Mouse (Mus musculus) ovary, postnatal 36 days (tissue): ENCODE data around the gene Foxo6.
A peak's percentile ranks its signal among the peaks of the same experiment; 100 is the strongest.

ENCODE experiments used
- DNase-seq: peaks from one replicate; pipeline ENCODE4 v3.0.0; 2022; ENCODE audit warnings: low spot score, mixed read lengths

Foxo6 gene

GRCm38 (mm10) chr4:120287290-120288111 lies at the start of gene Foxo6:
Gene Foxo6 (minus strand): TSS chr4:120287349.
- DNase-seq = peak; percentile 99

- DNase-seq = no peak
Measured at GRCm38 (mm10) chr4:120334316-120334715, 47.2 kb upstream of the Foxo6 start.

GRCm38 (mm10) chr4:120332934-120333421 lies 45.8 kb upstream of the Foxo6 start:
- no peak for DNase-seq

- DNase-seq = no peak
Measured at GRCm38 (mm10) chr4:120332405-120332933, 45.3 kb upstream of the Foxo6 start.

GRCm38 (mm10) chr4:120331992-120332391 lies 44.8 kb upstream of the Foxo6 start:
- DNase-seq = no peak

- DNase-seq = no peak
Measured at GRCm38 (mm10) chr4:120331541-120331940, 44.4 kb upstream of the Foxo6 start.

- no peak for DNase-seq
Measured at GRCm38 (mm10) chr4:120325748-120326147, 38.6 kb upstream of the Foxo6 start.

GRCm38 (mm10) chr4:120325051-120325450 lies 37.9 kb upstream of the Foxo6 start:
- DNase-seq = no peak

- no peak for DNase-seq
Measured at GRCm38 (mm10) chr4:120323858-120324257, 36.7 kb upstream of the Foxo6 start.

GRCm38 (mm10) chr4:120323198-120323597 lies 36.0 kb upstream of the Foxo6 start:
- peak; percentile 32 for DNase-seq

- no peak for DNase-seq
Measured at GRCm38 (mm10) chr4:120317541-120317940, 30.4 kb upstream of the Foxo6 start.

- DNase-seq = no peak
Measured at GRCm38 (mm10) chr4:120316716-120317115, 29.6 kb upstream of the Foxo6 start.

- no peak for DNase-seq
Measured at GRCm38 (mm10) chr4:120314571-120314970, 27.4 kb upstream of the Foxo6 start.

- no peak for DNase-seq
Measured at GRCm38 (mm10) chr4:120313309-120313708, 26.2 kb upstream of the Foxo6 start.

GRCm38 (mm10) chr4:120304580-120304979 lies 17.4 kb upstream of the Foxo6 start:
- DNase-seq = no peak

GRCm38 (mm10) chr4:120299287-120299686 lies 12.1 kb upstream of the Foxo6 start:
- no peak for DNase-seq

- DNase-seq = no peak
Measured at GRCm38 (mm10) chr4:120291106-120291822, 4.1 kb upstream of the Foxo6 start.

- DNase-seq = no peak
Measured at GRCm38 (mm10) chr4:120290486-120290885, 3.3 kb upstream of the Foxo6 start.

- no peak for DNase-seq
Measured at GRCm38 (mm10) chr4:120289181-120289965, 2.2 kb upstream of the Foxo6 start.

GRCm38 (mm10) chr4:120286761-120287241 lies 348 bp downstream of the Foxo6 start:
- no peak for DNase-seq

GRCm38 (mm10) chr4:120285730-120286129 lies 1.4 kb downstream of the Foxo6 start:
- DNase-seq = no peak

GRCm38 (mm10) chr4:120285223-120285622 lies 1.9 kb downstream of the Foxo6 start:
- no peak for DNase-seq
